Mouse (Mus musculus) left cerebral cortex, adult 8-10 months (tissue): ENCODE data around the gene Suds3. TPM values are rescaled to one million over a fixed set of nuclear protein-coding genes. Genes with fewer than 3 reads are reported as not detected.

ENCODE experiments used
- DNase-seq, 2 experiments: peaks; one replicate each; pipeline ENCODE4 v3.0.0; 2022; ENCODE audit warnings: low spot score in 2 of 2
- total RNA-seq, 4 experiments: library from RNA; stranded (reverse); gene quantifications; 2 replicates each; pipeline ENCODE4 v1.2.4; 2022

The Suds3 gene
- total RNA-seq, 4 experiments from 2014 or later: 114 to 150 (median 121) TPM

DNA sequence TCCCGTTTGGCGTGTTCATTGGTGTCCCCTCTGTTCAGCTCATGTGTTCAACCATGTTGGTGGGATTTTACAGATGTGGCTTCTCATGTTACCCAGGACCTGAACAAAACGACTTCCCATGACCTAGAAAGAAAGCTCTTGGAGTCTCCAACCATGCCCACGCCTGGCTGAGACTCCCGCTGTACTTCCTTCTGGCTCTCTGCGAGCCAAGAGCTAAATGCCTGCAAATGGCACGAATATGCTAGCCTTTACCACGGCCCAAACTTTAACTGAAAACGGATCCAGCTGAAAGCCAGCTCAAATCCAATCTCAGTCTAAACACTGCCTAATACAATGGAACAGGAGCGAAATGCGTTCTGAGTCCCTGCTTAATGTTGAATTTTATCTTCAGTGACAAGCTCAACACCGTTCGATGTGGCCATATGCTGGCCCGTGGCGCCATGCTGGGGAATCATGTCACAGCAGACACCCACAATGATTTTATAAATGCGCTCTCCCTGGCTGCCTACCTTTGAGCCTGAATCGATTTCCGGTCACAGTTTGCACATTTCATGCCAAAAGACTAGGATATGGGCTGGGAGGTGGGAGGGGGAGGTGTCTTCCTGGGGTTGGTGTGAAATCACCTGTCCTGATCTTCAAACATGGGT is 55.3 kb downstream of the Suds3 start:
- no peak for DNase-seq

DNA sequence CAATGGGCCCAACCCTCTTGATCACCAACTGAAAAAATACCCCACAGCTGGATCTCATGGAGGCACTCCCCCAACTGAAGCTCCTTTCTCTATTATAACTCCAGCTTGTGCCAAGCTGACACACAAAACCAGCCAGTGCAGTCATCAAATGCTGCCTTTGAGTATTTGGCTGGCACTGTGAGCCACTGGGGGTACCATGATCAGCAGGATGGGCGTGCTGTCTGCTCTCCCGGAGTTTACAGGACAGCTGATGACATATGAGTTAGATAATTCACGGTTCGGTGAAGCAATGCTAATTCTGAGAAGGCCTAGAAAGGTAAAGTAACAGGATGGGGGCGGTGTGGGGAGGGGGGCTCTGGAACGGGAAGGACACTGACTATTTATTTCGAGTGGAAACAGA is 66.0 kb downstream of the Suds3 start:
- no peak for DNase-seq

DNA sequence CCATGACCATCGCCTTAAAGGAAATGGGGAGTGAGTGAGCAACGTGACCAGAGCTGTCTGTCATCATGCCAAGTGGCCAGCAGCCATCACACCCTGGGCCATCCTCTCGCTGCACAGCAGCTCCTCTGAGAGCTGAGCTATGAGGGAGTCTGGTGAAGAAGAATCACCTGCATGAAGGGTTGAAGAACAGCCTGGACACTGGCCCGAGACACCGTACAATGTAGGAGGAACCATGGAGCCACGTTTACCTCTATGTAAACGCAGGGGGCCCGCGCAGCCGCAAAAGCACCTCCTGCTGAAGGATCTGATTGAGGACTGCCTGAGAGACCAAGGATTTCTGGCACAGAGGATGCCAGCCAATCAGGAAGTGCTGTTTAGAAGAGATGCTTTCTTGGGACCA is 70.8 kb downstream of the Suds3 start:
- DNase-seq: no peak

DNA sequence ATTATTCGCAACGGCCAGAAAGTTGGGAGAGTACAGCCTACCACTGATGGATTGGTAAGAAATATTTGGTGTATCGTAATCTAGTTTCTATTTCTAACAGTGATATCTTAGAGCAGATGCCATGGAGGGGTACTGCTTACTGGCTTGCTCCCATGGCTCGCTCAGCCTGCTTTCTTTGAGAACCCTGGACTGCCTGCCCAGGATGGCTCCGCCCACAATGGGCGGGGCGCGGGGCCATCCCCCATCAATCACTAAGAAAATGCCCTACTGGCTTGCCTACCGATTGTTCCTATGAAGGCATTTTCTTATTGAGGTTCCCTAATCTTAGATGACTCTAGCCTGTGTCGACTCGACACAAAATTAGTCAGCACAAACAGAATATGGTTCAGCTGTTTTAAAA is 73.3 kb downstream of the Suds3 start:
- DNase-seq: no peak

Other genes with a start within 250 kb of the Suds3 start
- gene Taok3, start 4.0 kb upstream of the Suds3 start, total RNA-seq: 10 to 100 TPM; 49.5 to 55.4 (median 52.4) TPM
- 100 to 1,000 TPM; 654 to 708 (median 665) TPM for gene Pebp1, start 171.5 kb upstream of the Suds3 start, total RNA-seq
- 1 to 10 TPM; 1.7 to 3.6 (median 2.1) TPM for gene Vsig10, start 203.0 kb upstream of the Suds3 start, total RNA-seq
- gene Wsb2, start 241.2 kb upstream of the Suds3 start, total RNA-seq: 100 to 1,000 TPM; 263 to 297 (median 279) TPM